Mouse (Mus musculus) thymus, adult 2 months (tissue): Measurements from ENCODE around the gene Kcnab1.

Experiments
- CTCF ChIP-seq: fragments of 200-500 bp; IDR thresholded peaks from 2 replicates; pipeline ENCODE4 v1.5.1; 2012; ENCODE audit warnings: mild to moderate bottlenecking, control low read depth, low read length, moderate library complexity, borderline replicate concordance; ENCODE audit not compliant: control insufficient read depth, poor library complexity, insufficient read depth; ENCODE audit errors: extremely low read depth
- POLR2A ChIP-seq: fragments of 200-500 bp; IDR thresholded peaks from 2 replicates; pipeline ENCODE4 v1.6.1; 2012; ENCODE audit warnings: mild to moderate bottlenecking, low read length, control low read depth, moderate library complexity; ENCODE audit not compliant: control insufficient read depth, poor library complexity, insufficient read depth; ENCODE audit errors: extremely low read depth

- TF ChIP-seq CTCF (no peak), POLR2A (no peak)
These were observed 271.9 kb downstream of the Kcnab1 start for GRCm38 (mm10) chr3:65381094-65381493.
